Mouse (Mus musculus): ENCODE results near the gene H3f3a. TPM values are rescaled to one million over a fixed set of nuclear protein-coding genes. Genes with fewer than 3 reads are reported as not detected.

Gene H3f3a
- polyA plus RNA-seq, 1 experiment, result 2,061 TPM

DNA sequence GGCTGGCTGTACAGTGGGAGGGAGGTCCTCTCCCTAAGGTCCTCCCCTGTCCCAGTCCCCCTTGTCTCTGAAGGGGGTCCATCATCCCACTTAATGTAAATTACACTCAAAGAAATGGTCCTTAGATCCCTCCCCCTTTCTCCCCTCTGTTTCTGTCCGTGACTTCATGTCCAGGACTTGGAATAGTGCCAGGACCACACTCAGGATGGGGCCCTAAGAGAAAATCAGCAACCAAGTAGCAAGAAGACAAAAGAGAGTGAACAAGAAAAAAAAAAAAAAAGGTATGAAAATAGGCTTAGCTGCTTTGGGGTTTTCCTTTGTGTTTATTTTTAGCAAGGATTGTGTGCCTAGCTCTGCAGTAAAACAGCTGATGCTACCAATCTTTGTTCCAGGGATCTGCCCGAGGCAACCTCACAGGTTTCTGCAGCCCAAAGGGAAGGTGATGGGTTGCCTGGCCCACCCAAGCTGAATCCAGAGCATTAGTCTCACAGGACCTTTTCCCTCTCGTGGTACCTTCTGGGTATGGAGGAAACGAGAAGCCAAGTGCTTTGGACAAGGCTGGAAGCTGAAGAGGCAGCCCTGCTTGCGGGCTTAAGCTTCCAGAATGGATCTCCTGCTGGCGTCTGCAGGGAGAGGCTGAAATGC, 37.8 kb downstream of the H3f3a start:
- H3K4me1 ChIP-seq, result peaks cover 64% of the 10 kb centered on the region
- H3K9me3 ChIP-seq, result peaks cover 17% of the 10 kb centered on the region
- TF ChIP-seq FLI1 (IDR thresholded peaks at IDR 0.05; ENCODE audit: low read length) (no peak), GATA1 (IDR thresholded peaks at IDR 0.05; ENCODE audit: borderline replicate concordance, low read length) (no peak)
- peaks cover 32% of the 10 kb centered on the region for H3K27me3 ChIP-seq (replicated peaks)
- H3K36me3 ChIP-seq (replicated peaks; ENCODE audit: low read length), result peaks cover 2% of the 10 kb centered on the region
- peak overlapping the region; percentile 54 for H3K4me3 ChIP-seq (replicated peaks)

GRCm38 (mm10) chr1:180775317-180775716, 38.4 kb downstream of the H3f3a start:
- Histone ChIP-seq H3K4me1 (peaks cover 63% of the 10 kb centered on the region), H3K4me3 (replicated peaks) (peak overlapping the region; percentile 6), H3K27me3 (replicated peaks) (peaks cover 30% of the 10 kb centered on the region), H3K36me3 (replicated peaks; ENCODE audit: low read length) (peaks cover 2% of the 10 kb centered on the region), H3K9me3 (peaks cover 17% of the 10 kb centered on the region)
- TF ChIP-seq GATA1 (IDR thresholded peaks at IDR 0.05; ENCODE audit: borderline replicate concordance, low read length) (no peak), FLI1 (IDR thresholded peaks at IDR 0.05; ENCODE audit: low read length) (no peak)

GRCm38 (mm10) chr1:180774664-180775063, 39.1 kb downstream of the H3f3a start:
- TF ChIP-seq FLI1 (IDR thresholded peaks at IDR 0.05; ENCODE audit: low read length), result no peak
- no peak for TF ChIP-seq GATA1 (IDR thresholded peaks at IDR 0.05; ENCODE audit: borderline replicate concordance, low read length)
- peaks cover 59% of the 10 kb centered on the region for H3K4me1 ChIP-seq
- peaks cover 28% of the 10 kb centered on the region for H3K27me3 ChIP-seq (replicated peaks)
- H3K4me3 ChIP-seq (replicated peaks), result no peak overlapping the region
- H3K9me3 ChIP-seq, result peaks cover 17% of the 10 kb centered on the region
- peaks cover 2% of the 10 kb centered on the region for H3K36me3 ChIP-seq (replicated peaks; ENCODE audit: low read length)

DNA sequence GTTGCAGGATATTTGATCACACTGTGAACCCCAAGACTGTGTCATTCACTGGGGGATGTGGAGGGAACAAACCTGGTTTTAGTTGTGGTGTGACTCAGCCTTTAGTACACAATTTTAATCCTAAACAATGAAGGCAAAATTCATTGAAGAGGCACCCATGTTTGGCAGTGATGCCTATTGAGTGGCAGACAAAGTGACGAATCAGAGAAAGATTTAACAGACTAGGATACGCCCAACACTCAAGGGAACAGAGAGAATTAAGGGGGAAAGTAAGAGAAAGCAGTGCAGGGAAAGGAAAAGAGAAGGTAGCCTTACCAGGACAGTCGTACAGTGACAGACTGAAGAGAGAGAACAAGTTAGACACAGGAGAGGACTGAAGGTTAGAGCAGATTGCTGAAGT, 41.5 kb downstream of the H3f3a start:
- TF ChIP-seq GATA1 (IDR thresholded peaks at IDR 0.05; ENCODE audit: borderline replicate concordance, low read length), result no peak
- TF ChIP-seq FLI1 (IDR thresholded peaks at IDR 0.05; ENCODE audit: low read length), result no peak
- Histone ChIP-seq H3K4me3 (replicated peaks) (no peak overlapping the region), H3K9me3 (peaks cover 14% of the 10 kb centered on the region), H3K4me1 (peaks cover 60% of the 10 kb centered on the region), H3K27me3 (replicated peaks) (peaks cover 24% of the 10 kb centered on the region), H3K36me3 (replicated peaks; ENCODE audit: low read length) (peaks cover 2% of the 10 kb centered on the region)

DNA sequence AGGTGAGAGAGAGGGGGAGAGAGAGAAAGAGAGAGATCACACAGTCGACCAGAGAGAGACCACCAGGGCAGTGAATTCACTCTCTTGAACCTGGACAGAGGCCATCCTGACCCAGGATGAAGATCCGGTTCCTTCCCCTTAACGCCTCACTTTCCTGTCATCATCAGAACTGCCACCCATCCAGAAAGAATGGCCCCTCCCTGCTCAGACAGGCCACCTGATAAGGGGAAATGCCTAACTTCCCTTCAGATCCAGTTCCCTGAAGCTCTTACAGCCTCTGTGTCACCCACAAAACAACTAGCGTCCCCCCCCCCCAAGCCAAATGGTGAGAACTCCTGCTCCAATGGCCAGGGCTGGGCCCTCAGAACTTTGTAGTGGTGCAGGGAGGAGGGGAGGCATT, 42.0 kb downstream of the H3f3a start:
- peaks cover 60% of the 10 kb centered on the region for H3K4me1 ChIP-seq

DNA sequence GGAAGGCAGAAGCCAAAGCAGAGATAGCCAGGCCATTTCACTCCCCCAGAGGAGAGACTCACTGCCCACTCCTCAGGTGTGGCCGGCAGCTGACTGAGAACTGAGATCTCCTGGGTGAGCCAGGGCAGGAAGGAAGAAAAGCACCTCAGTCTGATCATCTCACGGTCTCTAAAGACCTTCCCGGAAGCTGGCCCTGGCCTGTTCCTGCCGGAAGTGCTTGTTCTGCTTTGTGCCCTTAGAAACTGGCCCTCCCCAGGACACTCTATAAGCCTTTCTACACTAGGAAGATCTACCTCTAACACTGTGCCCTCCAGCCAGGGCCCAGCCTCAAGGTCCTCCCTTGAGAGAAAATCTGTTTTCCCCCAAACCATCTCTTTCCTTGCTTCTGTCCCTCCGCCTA, 42.4 kb downstream of the H3f3a start:
- H3K4me3 ChIP-seq (replicated peaks), result no peak overlapping the region
- peaks cover 14% of the 10 kb centered on the region for H3K9me3 ChIP-seq
- peaks cover 60% of the 10 kb centered on the region for H3K4me1 ChIP-seq
- TF ChIP-seq GATA1 (IDR thresholded peaks at IDR 0.05; ENCODE audit: borderline replicate concordance, low read length), result no peak
- TF ChIP-seq FLI1 (IDR thresholded peaks at IDR 0.05; ENCODE audit: low read length), result no peak
- peaks cover 31% of the 10 kb centered on the region for H3K27me3 ChIP-seq (replicated peaks)
- peaks cover 2% of the 10 kb centered on the region for H3K36me3 ChIP-seq (replicated peaks; ENCODE audit: low read length)

More for the DNA sequence above, 42.0 kb downstream of the H3f3a start:
- peaks cover 14% of the 10 kb centered on the region for H3K9me3 ChIP-seq
- peaks cover 2% of the 10 kb centered on the region for H3K36me3 ChIP-seq (replicated peaks; ENCODE audit: low read length)
- peaks cover 28% of the 10 kb centered on the region for H3K27me3 ChIP-seq (replicated peaks)
- H3K4me3 ChIP-seq (replicated peaks), result no peak overlapping the region
- TF ChIP-seq GATA1 (IDR thresholded peaks at IDR 0.05; ENCODE audit: borderline replicate concordance, low read length) (no peak), FLI1 (IDR thresholded peaks at IDR 0.05; ENCODE audit: low read length) (no peak)

GRCm38 (mm10) chr1:180768334-180769168, 45.2 kb downstream of the H3f3a start:
- Histone ChIP-seq H3K9me3 (peaks cover 6% of the 10 kb centered on the region; the same call in 1 of the 2 replicates), H3K27me3 (replicated peaks) (peaks cover 39% of the 10 kb centered on the region), H3K4me3 (replicated peaks) (peak overlapping the region; percentile 95), H3K4me1 (peaks cover 54% of the 10 kb centered on the region), H3K36me3 (replicated peaks; ENCODE audit: low read length) (no peaks in the 10 kb centered on the region)
- TF ChIP-seq FLI1 (IDR thresholded peaks at IDR 0.05; ENCODE audit: low read length) (no peak), GATA1 (IDR thresholded peaks at IDR 0.05; ENCODE audit: borderline replicate concordance, low read length) (no peak)

- H3K36me3 ChIP-seq (replicated peaks; ENCODE audit: low read length), result no peaks in the 10 kb centered on the region
- peak overlapping the region; percentile 95 for H3K4me3 ChIP-seq (replicated peaks)
- peaks cover 61% of the 10 kb centered on the region for H3K4me1 ChIP-seq
- TF ChIP-seq FLI1 (IDR thresholded peaks at IDR 0.05; ENCODE audit: low read length), result no peak
- TF ChIP-seq GATA1 (IDR thresholded peaks at IDR 0.05; ENCODE audit: borderline replicate concordance, low read length), result no peak
- H3K27me3 ChIP-seq (replicated peaks), result peaks cover 47% of the 10 kb centered on the region
- peaks cover 6% of the 10 kb centered on the region; the same call in 1 of the 2 replicates for H3K9me3 ChIP-seq
Observed at GRCm38 (mm10) chr1:180767541-180768333, 46.0 kb downstream of the H3f3a start.

GRCm38 (mm10) chr1:180766557-180766956, 47.2 kb downstream of the H3f3a start:
- Histone ChIP-seq H3K4me3 (replicated peaks) (peak overlapping the region; percentile 72), H3K9me3 (no peaks in the 10 kb centered on the region), H3K4me1 (peaks cover 51% of the 10 kb centered on the region), H3K27me3 (replicated peaks) (peaks cover 53% of the 10 kb centered on the region), H3K36me3 (replicated peaks; ENCODE audit: low read length) (no peaks in the 10 kb centered on the region)
- TF ChIP-seq GATA1 (IDR thresholded peaks at IDR 0.05; ENCODE audit: borderline replicate concordance, low read length), result no peak
- no peak for TF ChIP-seq FLI1 (IDR thresholded peaks at IDR 0.05; ENCODE audit: low read length)

All from megakaryocyte, embryonic 14.5 days (primary cell).